Mouse (Mus musculus) hindbrain, embryonic 14.5 days (tissue): ENCODE data around the gene Gbp2b. TPM values are rescaled to one million over a fixed set of nuclear protein-coding genes. Genes with fewer than 3 reads are reported as not detected.

ENCODE experiments used
- ATAC-seq: fragments of 200-750 bp; cut with Nextera tagmentation; 2 replicates; pipeline ENCODE4 v1.8.0; 2017; ENCODE audit warnings: moderate number of reproducible peaks, mild to moderate bottlenecking, moderate TSS enrichment, moderate library complexity; ENCODE audit not compliant: low FRiP score
- DNase-seq: peaks from one replicate; pipeline ENCODE4 v3.0.0-alpha.2; 2015; ENCODE audit warnings: low spot score
- H3K27ac ChIP-seq: fragments of 300-500 bp; sonication (generic); 2 replicates; pipeline ENCODE4 v1.5.1; 2014; ENCODE audit warnings: mild to moderate bottlenecking, moderate library complexity
- H3K27me3 ChIP-seq: fragments of 300-500 bp; sonication (generic); 2 replicates; pipeline ENCODE4 v1.6.1; 2014; ENCODE audit warnings: mild to moderate bottlenecking, low read length, mixed read lengths; ENCODE audit not compliant: control insufficient read depth, insufficient read depth
- H3K36me3 ChIP-seq: fragments of 300-500 bp; sonication (generic); replicated peaks from 2 replicates; pipeline ENCODE4 v1.6.1; 2014; ENCODE audit not compliant: control insufficient read depth, insufficient read depth
- H3K4me1 ChIP-seq: fragments of 300-500 bp; sonication (generic); replicated peaks from 2 replicates; pipeline ENCODE4 v1.6.1; 2014; ENCODE audit warnings: antibody characterized with exemption, low read length, mixed read lengths; ENCODE audit not compliant: control insufficient read depth, insufficient read depth
- H3K4me2 ChIP-seq: fragments of 300-500 bp; sonication (generic); replicated peaks from 2 replicates; pipeline ENCODE4 v1.6.1; 2014; ENCODE audit warnings: mild to moderate bottlenecking, moderate library complexity
- H3K4me3 ChIP-seq: fragments of 300-500 bp; sonication (generic); replicated peaks from 2 replicates; pipeline ENCODE4 v1.5.1; 2014; ENCODE audit warnings: mild to moderate bottlenecking, low read length
- H3K9ac ChIP-seq: fragments of 300-500 bp; sonication (generic); 2 replicates; pipeline ENCODE4 v1.6.1; 2014
- H3K9me3 ChIP-seq: fragments of 300-500 bp; sonication (generic); 2 replicates; pipeline ENCODE4 v1.6.1; 2016; ENCODE audit warnings: low read length; ENCODE audit not compliant: control insufficient read depth
- WGBS: fragments of 180-500 bp; shearing (Covaris S2); extraction: QIAGEN DNeasy Blood & Tissue Kit; methylation state at CpG from one replicate; pipeline ENCODE4 v1.1.7; 2014; 5-methylcytosine and 5-hydroxymethylcytosine counted together
- polyA plus RNA-seq: library from polyadenylated mRNA; unstranded; fragments of >200 nt; fragmentation: Nextera tagmentation; extraction: Ambion mirVana; gene quantifications from 2 replicates; pipeline ENCODE4 v1.2.1, GENCODE M21; 2014

Gbp2b gene
- not detected in 2 replicates for polyA plus RNA-seq

- Histone ChIP-seq H3K4me2 (no peak within 1 kb of the TSS), H3K4me1 (no peaks in the 10 kb centered on the region), H3K27ac (no peak within 1 kb of the TSS), H3K27me3 (no peaks in the 10 kb centered on the region), H3K4me3 (no peak within 1 kb of the TSS), H3K9ac (no peak within 1 kb of the TSS), H3K36me3 (no peaks in the 10 kb centered on the region), H3K9me3 (no peaks in the 10 kb centered on the region)
- WGBS = 94% methylated on average over 1 of the region's 1 CpGs
- ATAC-seq = no peak
- DNase-seq = no peak
These were observed at the start of gene Gbp2b for GRCm38 (mm10) chr3:142594547-142594946. Gbp2b (plus strand) TSS chr3:142594847.

- no peaks in the 10 kb centered on the region for H3K4me1 ChIP-seq
- H3K9me3 ChIP-seq = no peaks in the 10 kb centered on the region
- no peaks in the 10 kb centered on the region for H3K36me3 ChIP-seq
- no peak overlapping the region for H3K27ac ChIP-seq
- H3K27me3 ChIP-seq = no peaks in the 10 kb centered on the region
- WGBS = 69% methylated on average over 3 of the region's 3 CpGs
- DNase-seq (no peak), ATAC-seq (no peak)
- H3K4me2 ChIP-seq = no peak overlapping the region
- H3K9ac ChIP-seq = no peak overlapping the region
- no peak overlapping the region for H3K4me3 ChIP-seq
These were observed 48.0 kb upstream of the Gbp2b start for GRCm38 (mm10) chr3:142546690-142547089.

- Histone ChIP-seq H3K27me3 (no peaks in the 10 kb centered on the region), H3K9ac (no peak overlapping the region), H3K36me3 (no peaks in the 10 kb centered on the region), H3K4me1 (no peaks in the 10 kb centered on the region), H3K4me3 (no peak overlapping the region), H3K27ac (no peak overlapping the region), H3K9me3 (no peaks in the 10 kb centered on the region), H3K4me2 (no peak overlapping the region)
- WGBS = 100% methylated on average over 3 of the region's 3 CpGs
- ATAC-seq (no peak), DNase-seq (no peak)
These were observed 44.5 kb upstream of the Gbp2b start for GRCm38 (mm10) chr3:142550052-142550676.

GRCm38 (mm10) chr3:142554601-142555000 is 40.0 kb upstream of the Gbp2b start:
- Histone ChIP-seq H3K4me3 (no peak overlapping the region), H3K4me2 (no peak overlapping the region), H3K27me3 (no peaks in the 10 kb centered on the region), H3K27ac (no peak overlapping the region), H3K4me1 (no peaks in the 10 kb centered on the region), H3K9ac (no peak overlapping the region), H3K9me3 (no peaks in the 10 kb centered on the region), H3K36me3 (no peaks in the 10 kb centered on the region)
- ATAC-seq = no peak
- DNase-seq = no peak
- 87% methylated on average over 1 of the region's 1 CpGs for WGBS

- no peak overlapping the region for H3K9ac ChIP-seq
- no peaks in the 10 kb centered on the region for H3K27me3 ChIP-seq
- ATAC-seq (no peak), DNase-seq (no peak)
- no peak overlapping the region for H3K27ac ChIP-seq
- no peak overlapping the region for H3K4me2 ChIP-seq
- 0 out of 2 replicates have a peak, but pooled peaks cover 3% of the 10 kb centered on the region for H3K4me1 ChIP-seq
- 89% methylated on average over 11 of the region's 11 CpGs for WGBS
- no peaks in the 10 kb centered on the region for H3K36me3 ChIP-seq
- H3K9me3 ChIP-seq = no peaks in the 10 kb centered on the region
- no peak overlapping the region for H3K4me3 ChIP-seq
These were observed 39.0 kb upstream of the Gbp2b start for GRCm38 (mm10) chr3:142555623-142556022.

- H3K4me2 ChIP-seq = peak within 1 kb of the TSS; percentile 39
- H3K36me3 ChIP-seq = no peaks in the 10 kb centered on the region
- no peaks in the 10 kb centered on the region for H3K27me3 ChIP-seq
- H3K4me3 ChIP-seq = peak within 1 kb of the TSS; percentile 13; the same call in 1 of the 2 replicates
- H3K27ac ChIP-seq = no peak within 1 kb of the TSS
- H3K9me3 ChIP-seq = no peaks in the 10 kb centered on the region
- 0 out of 2 replicates have a peak, but pooled peaks cover 3% of the 10 kb centered on the region for H3K4me1 ChIP-seq
- WGBS = 37% methylated on average over 3 of the region's 3 CpGs
- H3K9ac ChIP-seq = no peak within 1 kb of the TSS
- ATAC-seq = no peak
- no peak for DNase-seq
These were observed 34.9 kb upstream of the Gbp2b start, which contains the start of gene Gbp3 for GRCm38 (mm10) chr3:142559632-142560228. Gbp3 (plus strand) TSS chr3:142560026.

GRCm38 (mm10) chr3:142560296-142560948 is 34.2 kb upstream of the Gbp2b start:
- DNase-seq (peak; percentile 84), ATAC-seq (peak; percentile 79; the same call in 1 of the 2 replicates)
- H3K27ac ChIP-seq = no peak overlapping the region
- WGBS = 26% methylated on average over 12 of the region's 12 CpGs
- H3K4me1 ChIP-seq = 0 out of 2 replicates have a peak, but pooled peaks cover 3% of the 10 kb centered on the region
- no peaks in the 10 kb centered on the region for H3K9me3 ChIP-seq
- no peaks in the 10 kb centered on the region for H3K36me3 ChIP-seq
- no peak overlapping the region for H3K9ac ChIP-seq
- H3K4me2 ChIP-seq = peak overlapping the region; percentile 39
- no peaks in the 10 kb centered on the region for H3K27me3 ChIP-seq
- peak overlapping the region; percentile 13; the same call in 1 of the 2 replicates for H3K4me3 ChIP-seq

- no peak for ATAC-seq
- 0 out of 2 replicates have a peak, but pooled peaks cover 3% of the 10 kb centered on the region for H3K4me1 ChIP-seq
- no peaks in the 10 kb centered on the region for H3K27me3 ChIP-seq
- WGBS = 90% methylated on average over 14 of the region's 14 CpGs
- H3K27ac ChIP-seq = no peak overlapping the region
- no peak overlapping the region for H3K9ac ChIP-seq
- H3K9me3 ChIP-seq = no peaks in the 10 kb centered on the region
- H3K4me2 ChIP-seq = no peak overlapping the region
- no peaks in the 10 kb centered on the region for H3K36me3 ChIP-seq
- DNase-seq = no peak
- no peak overlapping the region for H3K4me3 ChIP-seq
These were observed 33.5 kb upstream of the Gbp2b start for GRCm38 (mm10) chr3:142561045-142561646.

GRCm38 (mm10) chr3:142561666-142562065 is 33.0 kb upstream of the Gbp2b start:
- Histone ChIP-seq H3K27ac (no peak overlapping the region), H3K9me3 (no peaks in the 10 kb centered on the region), H3K9ac (no peak overlapping the region), H3K4me3 (no peak overlapping the region), H3K36me3 (no peaks in the 10 kb centered on the region), H3K4me2 (no peak overlapping the region), H3K4me1 (0 out of 2 replicates have a peak, but pooled peaks cover 3% of the 10 kb centered on the region), H3K27me3 (no peaks in the 10 kb centered on the region)
- no peak for DNase-seq
- 86% methylated on average over 7 of the region's 7 CpGs for WGBS
- ATAC-seq = no peak
